Mouse (Mus musculus): ENCODE results near the gene Mki67. TPM values are rescaled to one million over a fixed set of nuclear protein-coding genes. Genes with fewer than 3 reads are reported as not detected.

The Mki67 gene
- polyA plus RNA-seq, 1 experiment from 2014 or later: 28.8 TPM

- Histone ChIP-seq H3K4me1 (ENCODE audit: control insufficient read depth, insufficient read depth, low read length) (peaks cover 7% of the 10 kb centered on the region; the same call in 1 of the 2 replicates), H3K4me2 (ENCODE audit: low read length) (no peak overlapping the region), H3K4me3 (ENCODE audit: low read depth, low read length) (no peak overlapping the region), H3K27ac (ENCODE audit: low read depth, low read length) (no peak overlapping the region), H3K27me3 (replicated peaks; ENCODE audit: control insufficient read depth, insufficient read depth, low read length) (no peaks in the 10 kb centered on the region), H3K36me3 (ENCODE audit: control insufficient read depth, insufficient read depth, low read length) (no peaks in the 10 kb centered on the region), H3K9me3 (replicated peaks; ENCODE audit: control insufficient read depth, low read length) (no peaks in the 10 kb centered on the region), H3K9ac (ENCODE audit: low read length) (no peak overlapping the region)
- ATAC-seq: no peak
- DNase-seq (ENCODE audit: low spot score): no peak
- WGBS: 60% methylated on average over 2 of the region's 2 CpGs
Measured at GRCm38 (mm10) chr7:135745091-135745490, 28.9 kb upstream of the Mki67 start.

- Histone ChIP-seq H3K4me1 (ENCODE audit: control insufficient read depth, insufficient read depth, low read length) (no peaks in the 10 kb centered on the region), H3K9me3 (replicated peaks; ENCODE audit: control insufficient read depth, low read length) (no peaks in the 10 kb centered on the region), H3K9ac (ENCODE audit: low read length) (no peak overlapping the region), H3K36me3 (ENCODE audit: control insufficient read depth, insufficient read depth, low read length) (no peaks in the 10 kb centered on the region), H3K27ac (ENCODE audit: low read depth, low read length) (no peak overlapping the region), H3K4me2 (ENCODE audit: low read length) (no peak overlapping the region), H3K4me3 (ENCODE audit: low read depth, low read length) (no peak overlapping the region), H3K27me3 (replicated peaks; ENCODE audit: control insufficient read depth, insufficient read depth, low read length) (no peaks in the 10 kb centered on the region)
- 68% methylated on average over 3 of the region's 3 CpGs for WGBS
- ATAC-seq (no peak), DNase-seq (ENCODE audit: low spot score) (no peak)
Measured at GRCm38 (mm10) chr7:135740453-135740852, 24.3 kb upstream of the Mki67 start.

GRCm38 (mm10) chr7:135736581-135736886 is 20.4 kb upstream of the Mki67 start:
- Histone ChIP-seq H3K9ac (ENCODE audit: low read length) (no peak overlapping the region), H3K4me3 (ENCODE audit: low read depth, low read length) (no peak overlapping the region), H3K4me2 (ENCODE audit: low read length) (no peak overlapping the region), H3K4me1 (ENCODE audit: control insufficient read depth, insufficient read depth, low read length) (no peaks in the 10 kb centered on the region), H3K27ac (ENCODE audit: low read depth, low read length) (no peak overlapping the region), H3K27me3 (replicated peaks; ENCODE audit: control insufficient read depth, insufficient read depth, low read length) (no peaks in the 10 kb centered on the region), H3K36me3 (ENCODE audit: control insufficient read depth, insufficient read depth, low read length) (no peaks in the 10 kb centered on the region), H3K9me3 (replicated peaks; ENCODE audit: control insufficient read depth, low read length) (no peaks in the 10 kb centered on the region)
- peak; percentile 63; the same call in 1 of the 2 replicates for ATAC-seq
- 36% methylated on average over 3 of the region's 3 CpGs for WGBS
- DNase-seq (ENCODE audit: low spot score): no peak

GRCm38 (mm10) chr7:135735691-135736580 is 19.8 kb upstream of the Mki67 start:
- DNase-seq (ENCODE audit: low spot score): peak; percentile 89
- WGBS: 18% methylated on average over 31 of the region's 31 CpGs
- Histone ChIP-seq H3K4me3 (ENCODE audit: low read depth, low read length) (no peak overlapping the region), H3K9me3 (replicated peaks; ENCODE audit: control insufficient read depth, low read length) (no peaks in the 10 kb centered on the region), H3K27ac (ENCODE audit: low read depth, low read length) (no peak overlapping the region), H3K9ac (ENCODE audit: low read length) (no peak overlapping the region), H3K36me3 (ENCODE audit: control insufficient read depth, insufficient read depth, low read length) (no peaks in the 10 kb centered on the region), H3K27me3 (replicated peaks; ENCODE audit: control insufficient read depth, insufficient read depth, low read length) (no peaks in the 10 kb centered on the region), H3K4me1 (ENCODE audit: control insufficient read depth, insufficient read depth, low read length) (no peaks in the 10 kb centered on the region), H3K4me2 (ENCODE audit: low read length) (peak overlapping the region; percentile 39)
- peak; percentile 91 for ATAC-seq

- no peak overlapping the region for H3K9ac ChIP-seq (ENCODE audit: low read length)
- ATAC-seq: peak; percentile 24; the same call in 1 of the 2 replicates
- no peak overlapping the region for H3K27ac ChIP-seq (ENCODE audit: low read depth, low read length)
- H3K4me1 ChIP-seq (ENCODE audit: control insufficient read depth, insufficient read depth, low read length): no peaks in the 10 kb centered on the region
- DNase-seq (ENCODE audit: low spot score): no peak
- no peaks in the 10 kb centered on the region for H3K27me3 ChIP-seq (replicated peaks; ENCODE audit: control insufficient read depth, insufficient read depth, low read length)
- no peaks in the 10 kb centered on the region for H3K36me3 ChIP-seq (ENCODE audit: control insufficient read depth, insufficient read depth, low read length)
- H3K4me2 ChIP-seq (ENCODE audit: low read length): peak overlapping the region; percentile 39; the same call in 1 of the 2 replicates
- no peaks in the 10 kb centered on the region for H3K9me3 ChIP-seq (replicated peaks; ENCODE audit: control insufficient read depth, low read length)
- WGBS: 83% methylated on average over 9 of the region's 9 CpGs
- no peak overlapping the region for H3K4me3 ChIP-seq (ENCODE audit: low read depth, low read length)
Measured at GRCm38 (mm10) chr7:135734911-135735646, 18.9 kb upstream of the Mki67 start.

- Histone ChIP-seq H3K9ac (ENCODE audit: low read length) (no peak overlapping the region), H3K4me2 (ENCODE audit: low read length) (no peak overlapping the region), H3K4me1 (ENCODE audit: control insufficient read depth, insufficient read depth, low read length) (no peaks in the 10 kb centered on the region), H3K36me3 (ENCODE audit: control insufficient read depth, insufficient read depth, low read length) (no peaks in the 10 kb centered on the region), H3K9me3 (replicated peaks; ENCODE audit: control insufficient read depth, low read length) (no peaks in the 10 kb centered on the region), H3K27ac (ENCODE audit: low read depth, low read length) (no peak overlapping the region), H3K27me3 (replicated peaks; ENCODE audit: control insufficient read depth, insufficient read depth, low read length) (no peaks in the 10 kb centered on the region), H3K4me3 (ENCODE audit: low read depth, low read length) (no peak overlapping the region)
- DNase-seq (ENCODE audit: low spot score) (no peak), ATAC-seq (no peak)
- 93% methylated on average over 5 of the region's 5 CpGs for WGBS
Measured at GRCm38 (mm10) chr7:135734379-135734778, 18.2 kb upstream of the Mki67 start.

GRCm38 (mm10) chr7:135728038-135728437 is 11.9 kb upstream of the Mki67 start:
- no peak overlapping the region for H3K4me3 ChIP-seq (ENCODE audit: low read depth, low read length)

GRCm38 (mm10) chr7:135726707-135727106 is 10.5 kb upstream of the Mki67 start:
- Histone ChIP-seq H3K36me3 (ENCODE audit: control insufficient read depth, insufficient read depth, low read length) (no peaks in the 10 kb centered on the region), H3K4me2 (ENCODE audit: low read length) (no peak overlapping the region), H3K4me3 (ENCODE audit: low read depth, low read length) (no peak overlapping the region), H3K27me3 (replicated peaks; ENCODE audit: control insufficient read depth, insufficient read depth, low read length) (no peaks in the 10 kb centered on the region), H3K27ac (ENCODE audit: low read depth, low read length) (no peak overlapping the region), H3K9me3 (replicated peaks; ENCODE audit: control insufficient read depth, low read length) (no peaks in the 10 kb centered on the region), H3K9ac (ENCODE audit: low read length) (no peak overlapping the region), H3K4me1 (ENCODE audit: control insufficient read depth, insufficient read depth, low read length) (no peaks in the 10 kb centered on the region)
- no peak for ATAC-seq
- WGBS: 90% methylated on average over 1 of the region's 1 CpGs
- DNase-seq (ENCODE audit: low spot score): no peak

More at GRCm38 (mm10) chr7:135728038-135728437, 11.9 kb upstream of the Mki67 start:
- Histone ChIP-seq H3K9me3 (replicated peaks; ENCODE audit: control insufficient read depth, low read length) (no peaks in the 10 kb centered on the region), H3K9ac (ENCODE audit: low read length) (no peak overlapping the region), H3K4me2 (ENCODE audit: low read length) (no peak overlapping the region), H3K27me3 (replicated peaks; ENCODE audit: control insufficient read depth, insufficient read depth, low read length) (no peaks in the 10 kb centered on the region), H3K27ac (ENCODE audit: low read depth, low read length) (no peak overlapping the region), H3K36me3 (ENCODE audit: control insufficient read depth, insufficient read depth, low read length) (no peaks in the 10 kb centered on the region), H3K4me1 (ENCODE audit: control insufficient read depth, insufficient read depth, low read length) (no peaks in the 10 kb centered on the region)
- ATAC-seq: no peak
- 94% methylated on average over 12 of the region's 12 CpGs for WGBS
- no peak for DNase-seq (ENCODE audit: low spot score)

Data from forebrain, embryonic 14.5 days (tissue).